Mouse (Mus musculus): ENCODE data around the gene Nccrp1. TPM values are rescaled to one million over a fixed set of nuclear protein-coding genes. Genes with fewer than 3 reads are reported as not detected.
"Not testable (repeated sequence)": the region's sequence is repeated elsewhere in the genome, so short reads cannot be mapped to it uniquely, and the experiment has no call there.

The Nccrp1 gene
- total RNA-seq, 2 experiments from 2014 or later, result not detected

GRCm38 (mm10) chr7:28511441-28511840, 35.6 kb downstream of the Nccrp1 start:
- DNase-seq, result no peak

GRCm38 (mm10) chr7:28510405-28510974, 36.6 kb downstream of the Nccrp1 start, which contains the start of gene Ifnl2:
Ifnl2 (minus strand) TSS chr7:28510455.
- not testable (repeated sequence) for DNase-seq

- DNase-seq, result not testable (repeated sequence)
Observed at GRCm38 (mm10) chr7:28509121-28509520, 37.9 kb downstream of the Nccrp1 start.

- DNase-seq, result no peak
Observed at GRCm38 (mm10) chr7:28505585-28505984, 41.5 kb downstream of the Nccrp1 start.

- no peak for DNase-seq
Observed at GRCm38 (mm10) chr7:28495426-28495825, 51.6 kb downstream of the Nccrp1 start.

Small RNA genes within 50 kb of the gene (microRNA-seq; reads per million reads assigned to microRNA genes)
- 0.25 to 0.32 reads per million in 2 experiments for gene Mir7049

Other genes starting within 250 kb of the Nccrp1 start
- not detected for gene Dll3, start 245.0 kb downstream of the Nccrp1 start, total RNA-seq (2021)
- gene Timm50, start 235.2 kb downstream of the Nccrp1 start, total RNA-seq (2021), result 10 to 100 TPM; 40.1 to 43.8 TPM
- gene Supt5, start 208.5 kb downstream of the Nccrp1 start, total RNA-seq (2021), result 10 to 100 TPM; 65.5 to 67.0 TPM
- 100 to 1,000 TPM; 757 to 807 TPM for gene Rps16, start 196.6 kb downstream of the Nccrp1 start, total RNA-seq (2021)
- gene Plekhg2, start 174.7 kb downstream of the Nccrp1 start, total RNA-seq (2021), result 10 to 100 TPM; 18.7 to 30.0 TPM
- gene Zfp36, start 167.0 kb downstream of the Nccrp1 start, total RNA-seq (2021), result 10 to 100 TPM in 1 of 2 experiments, 1 to 10 TPM in 1; 8.1 to 10.5 TPM
- 10 to 100 TPM; 22.6 to 23.0 TPM for gene Med29, start 154.5 kb downstream of the Nccrp1 start, total RNA-seq (2021)
- gene Paf1, start 154.3 kb downstream of the Nccrp1 start, total RNA-seq (2021), result 10 to 100 TPM; 36.5 to 46.2 TPM
- gene Gmfg, start 109.8 kb downstream of the Nccrp1 start, total RNA-seq (2021), result 10 to 100 TPM in 1 of 2 experiments, 1 to 10 TPM in 1; 10.0 to 10.8 TPM
- 1 to 10 TPM; 1.4 to 2.0 TPM for gene Lrfn1, start 95.3 kb downstream of the Nccrp1 start, total RNA-seq (2021)
- gene Ifnl2, start 36.8 kb downstream of the Nccrp1 start, total RNA-seq (2021), result not detected
- gene Ifnl3, start 24.4 kb downstream of the Nccrp1 start, total RNA-seq (2021), result not detected
- not detected for gene Sycn, start 6.4 kb downstream of the Nccrp1 start, total RNA-seq (2021)
- 10 to 100 TPM; 24.7 to 27.5 TPM for gene Samd4b, start 50.9 kb upstream of the Nccrp1 start, total RNA-seq (2021)
- gene Pak4, start 50.9 kb upstream of the Nccrp1 start, total RNA-seq (2021), result 1 to 10 TPM; 5.5 to 7.0 TPM
- not detected for gene Acp7, start 84.1 kb upstream of the Nccrp1 start, total RNA-seq (2021)
- 1 to 10 TPM; 1.1 to 1.7 TPM for gene Fbxo27, start 145.6 kb upstream of the Nccrp1 start, total RNA-seq (2021)
- 10 to 100 TPM; 12.2 to 13.5 TPM for gene Fbxo17, start 169.6 kb upstream of the Nccrp1 start, total RNA-seq (2021)
- 10 to 100 TPM; 40.2 to 46.5 TPM for gene Mrps12, start 194.6 kb upstream of the Nccrp1 start, total RNA-seq (2021)
- 10 to 100 TPM; 16.2 to 18.6 TPM for gene Sars2, start 194.7 kb upstream of the Nccrp1 start, total RNA-seq (2021)
- not detected for gene Ccer2, start 208.9 kb upstream of the Nccrp1 start, total RNA-seq (2021)
- 10 to 100 TPM; 78.5 to 80.4 TPM for gene Sirt2, start 219.5 kb upstream of the Nccrp1 start, total RNA-seq (2021)
- 10 to 100 TPM; 17.4 to 18.2 TPM for gene Nfkbib, start 220.3 kb upstream of the Nccrp1 start, total RNA-seq (2021)
- gene Rinl, start 241.7 kb upstream of the Nccrp1 start, total RNA-seq (2021), result 1 to 10 TPM in 1 of 2 experiments, under 1 TPM in 1; 0.63 to 1.7 TPM